Mouse (Mus musculus) kidney, embryonic 15.5 days (tissue): Measurements from ENCODE around the gene Cdc42se1. TPM values are rescaled to one million over a fixed set of nuclear protein-coding genes. Genes with fewer than 3 reads are reported as not detected.

ENCODE experiments used
- ATAC-seq: fragments of 200-750 bp; cut with Nextera tagmentation; replicated peaks from 2 replicates; pipeline ENCODE4 v1.8.0; 2017; ENCODE audit warnings: moderate TSS enrichment; ENCODE audit not compliant: low FRiP score
- H3K27ac ChIP-seq: fragments of 300-500 bp; sonication (generic); 2 replicates; pipeline ENCODE4 v1.5.1; 2015; ENCODE audit warnings: mild to moderate bottlenecking, inconsistent platforms
- H3K27me3 ChIP-seq: fragments of 300-500 bp; sonication (generic); 2 replicates; pipeline ENCODE4 v1.6.1; 2015; ENCODE audit warnings: inconsistent platforms
- H3K36me3 ChIP-seq: fragments of 300-500 bp; sonication (generic); 2 replicates; pipeline ENCODE4 v1.6.1; 2015; ENCODE audit warnings: inconsistent platforms
- H3K4me1 ChIP-seq: fragments of 300-500 bp; sonication (generic); 2 replicates; pipeline ENCODE4 v1.6.1; 2015; ENCODE audit warnings: inconsistent platforms
- H3K4me2 ChIP-seq: fragments of 300-500 bp; sonication (generic); 2 replicates; pipeline ENCODE4 v1.6.1; 2015; ENCODE audit warnings: moderate library complexity, mild to moderate bottlenecking, inconsistent platforms
- H3K4me3 ChIP-seq: fragments of 300-500 bp; sonication (generic); replicated peaks from 2 replicates; pipeline ENCODE4 v1.5.1; 2015; ENCODE audit warnings: mild to moderate bottlenecking, inconsistent platforms
- H3K9ac ChIP-seq: fragments of 300-500 bp; sonication (generic); 2 replicates; pipeline ENCODE4 v1.6.1; 2015; ENCODE audit warnings: mild to moderate bottlenecking, inconsistent platforms
- H3K9me3 ChIP-seq: fragments of 300-500 bp; sonication (generic); replicated peaks from 2 replicates; pipeline ENCODE4 v1.6.1; 2016; ENCODE audit warnings: inconsistent platforms
- WGBS: fragments of 180-500 bp; shearing (Covaris S2); methylation state at CpG from one replicate; pipeline ENCODE4 v1.1.7; 2015; ENCODE audit warnings: mixed read lengths; 5-methylcytosine and 5-hydroxymethylcytosine counted together
- polyA plus RNA-seq: library from polyadenylated mRNA; unstranded; fragments of >200 nt; fragmentation: Nextera tagmentation; extraction: Ambion mirVana; gene quantifications from 2 replicates; pipeline ENCODE4 v1.2.1, GENCODE M21; 2015

Cdc42se1 gene
- polyA plus RNA-seq, 1 experiment from 2014 or later: 92.0 TPM

GRCm38 (mm10) chr3:95239971-95240370 is 11.4 kb downstream of the Cdc42se1 start:
- H3K9ac ChIP-seq: no peak overlapping the region
- no peaks in the 10 kb centered on the region for H3K9me3 ChIP-seq
- H3K4me1 ChIP-seq: peaks cover 18% of the 10 kb centered on the region
- H3K4me3 ChIP-seq: no peak overlapping the region
- WGBS: 84% methylated on average over 12 of the region's 12 CpGs
- H3K36me3 ChIP-seq: peaks cover 36% of the 10 kb centered on the region
- no peak overlapping the region for H3K27ac ChIP-seq
- no peak for ATAC-seq
- H3K4me2 ChIP-seq: no peak overlapping the region
- H3K27me3 ChIP-seq: no peaks in the 10 kb centered on the region

- Histone ChIP-seq H3K9ac (0 out of 2 replicates have a peak overlapping the region, but pooled peaks have one; percentile 25), H3K36me3 (peaks cover 34% of the 10 kb centered on the region), H3K9me3 (no peaks in the 10 kb centered on the region), H3K27me3 (no peaks in the 10 kb centered on the region), H3K4me2 (peak overlapping the region; percentile 41), H3K4me3 (0 out of 2 replicates have a peak overlapping the region, but pooled peaks have one; percentile 4), H3K4me1 (peaks cover 12% of the 10 kb centered on the region; the same call in 1 of the 2 replicates), H3K27ac (no peak overlapping the region)
- peak; percentile 59; the same call in 1 of the 2 replicates for ATAC-seq
- 29% methylated on average over 15 of the region's 17 CpGs for WGBS
Observed at GRCm38 (mm10) chr3:95240900-95241299, 12.4 kb downstream of the Cdc42se1 start.

- 0 out of 2 replicates have a peak within 1 kb of the TSS, but pooled peaks have one; percentile 4 for H3K4me3 ChIP-seq
- H3K36me3 ChIP-seq: peaks cover 28% of the 10 kb centered on the region
- ATAC-seq: no peak
- peaks cover 12% of the 10 kb centered on the region; the same call in 1 of the 2 replicates for H3K4me1 ChIP-seq
- peak within 1 kb of the TSS; percentile 41 for H3K4me2 ChIP-seq
- H3K27ac ChIP-seq: no peak within 1 kb of the TSS
- 77% methylated on average over 7 of the region's 7 CpGs for WGBS
- no peaks in the 10 kb centered on the region for H3K27me3 ChIP-seq
- H3K9me3 ChIP-seq: no peaks in the 10 kb centered on the region
- 0 out of 2 replicates have a peak within 1 kb of the TSS, but pooled peaks have one; percentile 25 for H3K9ac ChIP-seq
Observed at GRCm38 (mm10) chr3:95241498-95241897, 13.0 kb downstream of the Cdc42se1 start, which contains the start of gene Gm128. Gm128 (minus strand) TSS chr3:95241598.

- Histone ChIP-seq H3K4me2 (no peak overlapping the region), H3K9me3 (no peaks in the 10 kb centered on the region), H3K4me1 (peaks cover 12% of the 10 kb centered on the region; the same call in 1 of the 2 replicates), H3K36me3 (peaks cover 12% of the 10 kb centered on the region), H3K27ac (no peak overlapping the region), H3K27me3 (no peaks in the 10 kb centered on the region), H3K4me3 (no peak overlapping the region), H3K9ac (no peak overlapping the region)
- ATAC-seq: no peak
- 69% methylated on average over 2 of the region's 2 CpGs for WGBS
Observed at GRCm38 (mm10) chr3:95243086-95243485, 14.6 kb downstream of the Cdc42se1 start.

- no peak overlapping the region for H3K4me3 ChIP-seq
- no peak overlapping the region for H3K4me2 ChIP-seq
- no peak for ATAC-seq
- no peaks in the 10 kb centered on the region for H3K27me3 ChIP-seq
- no peaks in the 10 kb centered on the region for H3K4me1 ChIP-seq
- WGBS: 84% methylated on average over 5 of the region's 5 CpGs
- H3K27ac ChIP-seq: no peak overlapping the region
- no peak overlapping the region for H3K9ac ChIP-seq
- H3K36me3 ChIP-seq: peaks cover 11% of the 10 kb centered on the region
- no peaks in the 10 kb centered on the region for H3K9me3 ChIP-seq
Observed at GRCm38 (mm10) chr3:95246465-95247231, 18.1 kb downstream of the Cdc42se1 start.

- Histone ChIP-seq H3K4me2 (no peak overlapping the region), H3K4me1 (no peaks in the 10 kb centered on the region), H3K4me3 (no peak overlapping the region), H3K9ac (no peak overlapping the region), H3K36me3 (peaks cover 17% of the 10 kb centered on the region), H3K27me3 (no peaks in the 10 kb centered on the region), H3K27ac (no peak overlapping the region), H3K9me3 (no peaks in the 10 kb centered on the region)
- WGBS: 61% methylated on average over 1 of the region's 1 CpGs
- no peak for ATAC-seq
Observed at GRCm38 (mm10) chr3:95247660-95248336, 19.3 kb downstream of the Cdc42se1 start.

GRCm38 (mm10) chr3:95250361-95250760 is 21.8 kb downstream of the Cdc42se1 start:
- WGBS: 61% methylated on average over 5 of the region's 5 CpGs
- H3K4me1 ChIP-seq: no peaks in the 10 kb centered on the region
- H3K27me3 ChIP-seq: no peaks in the 10 kb centered on the region
- H3K4me3 ChIP-seq: no peak overlapping the region
- no peak overlapping the region for H3K27ac ChIP-seq
- H3K4me2 ChIP-seq: no peak overlapping the region
- no peak overlapping the region for H3K9ac ChIP-seq
- H3K9me3 ChIP-seq: no peaks in the 10 kb centered on the region
- ATAC-seq: no peak
- peaks cover 36% of the 10 kb centered on the region for H3K36me3 ChIP-seq

- Histone ChIP-seq H3K4me1 (no peaks in the 10 kb centered on the region), H3K4me2 (peak within 1 kb of the TSS; percentile 7; the same call in 1 of the 2 replicates), H3K4me3 (no peak within 1 kb of the TSS), H3K27ac (0 out of 2 replicates have a peak within 1 kb of the TSS, but pooled peaks have one; percentile 9), H3K36me3 (peaks cover 38% of the 10 kb centered on the region), H3K9ac (no peak within 1 kb of the TSS), H3K27me3 (no peaks in the 10 kb centered on the region), H3K9me3 (no peaks in the 10 kb centered on the region)
- ATAC-seq: no peak
- WGBS: 48% methylated on average over 7 of the region's 7 CpGs
Observed at GRCm38 (mm10) chr3:95250783-95251424, 22.4 kb downstream of the Cdc42se1 start, which contains the start of gene Bnipl. Bnipl (minus strand) TSS chr3:95251193.

- Histone ChIP-seq H3K4me1 (no peaks in the 10 kb centered on the region), H3K4me3 (no peak overlapping the region), H3K27me3 (no peaks in the 10 kb centered on the region), H3K9ac (no peak overlapping the region), H3K9me3 (no peaks in the 10 kb centered on the region), H3K4me2 (no peak overlapping the region), H3K36me3 (peaks cover 90% of the 10 kb centered on the region), H3K27ac (no peak overlapping the region)
- WGBS: 75% methylated on average over 5 of the region's 5 CpGs
- no peak for ATAC-seq
Observed at GRCm38 (mm10) chr3:95256931-95257330, 28.4 kb downstream of the Cdc42se1 start.

GRCm38 (mm10) chr3:95261975-95262374 is 33.4 kb downstream of the Cdc42se1 start:
- no peak for ATAC-seq
- Histone ChIP-seq H3K27ac (no peak overlapping the region), H3K4me1 (0 out of 2 replicates have a peak, but pooled peaks cover 2% of the 10 kb centered on the region), H3K27me3 (no peaks in the 10 kb centered on the region), H3K9ac (no peak overlapping the region), H3K9me3 (no peaks in the 10 kb centered on the region), H3K4me2 (no peak overlapping the region), H3K4me3 (no peak overlapping the region), H3K36me3 (peaks cover 92% of the 10 kb centered on the region)
- 90% methylated on average over 4 of the region's 4 CpGs for WGBS

GRCm38 (mm10) chr3:95263089-95263739 is 34.7 kb downstream of the Cdc42se1 start:
- no peak overlapping the region for H3K27ac ChIP-seq
- H3K4me1 ChIP-seq: 0 out of 2 replicates have a peak, but pooled peaks cover 2% of the 10 kb centered on the region
- no peak overlapping the region for H3K9ac ChIP-seq
- H3K36me3 ChIP-seq: peaks cover 92% of the 10 kb centered on the region
- no peaks in the 10 kb centered on the region for H3K27me3 ChIP-seq
- no peak overlapping the region for H3K4me3 ChIP-seq
- no peaks in the 10 kb centered on the region for H3K9me3 ChIP-seq
- ATAC-seq: peak; percentile 85
- 42% methylated on average over 11 of the region's 11 CpGs for WGBS
- no peak overlapping the region for H3K4me2 ChIP-seq
